Mouse (Mus musculus) spleen, embryonic (tissue): ENCODE results near the gene Naa60.
"Not testable (repeated sequence)": the region's sequence is repeated elsewhere in the genome, so short reads cannot be mapped to it uniquely, and the experiment has no call there.

Experiments
- CTCF ChIA-PET: fragments of 350-600 bp; sonication (Branson Sonifier 250); formaldehyde crosslinking; loops from one replicate; lab custom pipeline; 2022; lab: Charles Lee

Gene Naa60

DNA sequence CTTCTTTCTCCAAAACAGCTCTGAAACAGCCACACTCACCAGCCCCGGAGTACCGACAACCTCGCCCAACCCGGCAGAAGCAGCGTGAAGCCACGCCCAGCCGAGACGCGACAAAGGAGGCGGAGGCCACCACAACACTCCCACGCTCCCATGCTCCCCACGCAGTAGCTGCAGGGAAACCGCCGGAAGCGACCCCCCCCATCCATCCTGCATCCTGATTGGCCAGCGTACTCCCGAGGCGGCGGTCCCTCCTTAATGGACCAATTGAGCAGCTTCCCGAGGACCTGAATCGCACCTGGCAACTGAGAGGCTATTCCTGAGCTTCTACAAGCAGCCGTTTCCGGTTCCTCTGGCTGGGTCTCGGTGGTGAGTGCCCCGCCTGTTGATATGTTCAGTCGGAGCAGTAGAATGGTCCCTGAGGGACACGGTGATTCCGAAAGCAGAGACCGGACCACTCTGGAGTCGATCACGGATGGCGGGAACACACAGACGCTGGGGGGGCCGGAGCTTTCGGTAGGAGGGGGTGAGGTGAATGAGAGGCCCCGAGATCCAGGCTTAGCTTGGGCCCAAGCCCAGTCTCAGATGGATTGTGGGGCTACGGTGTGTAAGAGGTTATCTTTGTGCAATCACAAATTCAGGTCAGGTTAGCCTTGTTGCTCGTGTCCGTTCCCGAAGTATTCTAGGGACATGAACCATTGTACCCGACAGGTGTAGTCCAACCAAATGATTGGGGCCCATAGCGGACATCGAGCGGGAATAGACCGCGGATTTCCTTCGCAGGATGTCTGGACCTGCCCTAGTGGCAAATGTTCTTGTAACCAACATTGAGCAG is at the start of gene Naa60:
TSS of gene Naa60 (plus strand) at position 160 of the 832 bp plus-strand sequence.
- CTCF ChIA-PET, result interaction anchor here (0.5 kb wide), 1 partner anchor 12 kb away, joined by 4 read pairs; the partner anchor contains the start of genes Gm20695 and Zfp597

DNA sequence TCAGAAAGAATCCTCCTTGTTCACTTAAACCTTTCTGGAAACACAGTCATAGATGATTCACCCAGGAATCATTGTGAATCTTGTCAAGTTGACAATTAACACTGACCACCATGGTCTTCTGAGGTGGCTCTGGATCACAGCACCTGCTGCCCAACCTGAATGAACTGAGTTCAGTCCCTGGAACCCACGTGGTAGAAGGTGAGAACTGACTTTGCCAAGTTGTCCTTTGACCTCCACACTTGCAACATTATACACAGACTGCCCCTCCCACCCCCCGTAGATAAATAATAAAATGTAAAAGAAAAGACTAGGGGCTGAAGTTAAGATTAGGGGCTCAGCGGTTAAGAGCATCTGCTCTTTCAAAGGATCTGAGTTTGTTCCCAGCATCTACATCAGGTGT is 44.2 kb upstream of the Naa60 start:
- CTCF ChIA-PET, result no interaction called here

DNA sequence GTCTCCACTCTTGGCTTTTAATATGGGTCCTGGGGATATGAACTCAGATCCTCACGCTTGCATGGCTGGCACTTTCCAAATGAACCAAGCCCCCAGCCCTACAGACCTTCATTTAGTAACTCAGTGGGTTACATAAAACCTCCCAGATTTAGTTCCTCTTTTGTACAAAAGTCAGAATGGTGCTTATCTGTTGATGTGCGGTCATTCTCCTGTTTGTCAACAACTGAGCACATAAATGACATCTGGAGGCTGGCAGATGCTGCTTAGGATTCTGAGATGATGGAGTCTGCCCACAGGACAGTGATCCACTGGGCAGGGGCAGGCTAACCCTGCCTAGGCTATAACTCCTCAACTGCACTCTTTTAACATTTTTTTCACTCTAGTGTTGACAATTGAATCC is 42.4 kb upstream of the Naa60 start:
- CTCF ChIA-PET, result no interaction called here

DNA sequence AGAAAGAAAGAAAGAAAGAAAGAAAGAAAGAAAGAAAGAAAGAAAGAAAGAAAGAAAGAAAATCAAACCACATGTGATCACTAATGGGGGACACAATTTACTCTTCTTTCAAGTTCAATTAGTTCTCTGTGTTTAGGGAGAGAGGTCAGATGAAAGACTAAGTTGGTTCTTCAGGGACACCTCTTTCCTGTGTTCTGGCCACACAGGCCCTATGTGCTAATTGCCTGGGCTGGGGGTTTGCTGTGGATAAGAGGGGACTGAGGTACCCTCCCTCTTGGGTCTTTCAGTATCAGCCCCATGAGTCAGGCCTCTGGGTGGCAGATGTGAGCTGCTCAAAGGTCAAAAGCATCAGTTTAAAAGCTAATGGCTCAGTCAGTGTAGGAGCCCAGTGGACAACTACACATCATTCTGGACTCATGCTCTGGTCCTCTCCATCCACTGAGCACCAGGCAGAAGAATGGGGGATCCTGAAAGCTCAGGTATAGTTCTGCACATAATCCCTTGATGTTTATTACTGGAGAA is 41.5 kb upstream of the Naa60 start, which contains the start of gene Olfr15:
TSS of gene Olfr15 (plus strand) at position 291 of the 522 bp plus-strand sequence.
- CTCF ChIA-PET, result no interaction called here

DNA sequence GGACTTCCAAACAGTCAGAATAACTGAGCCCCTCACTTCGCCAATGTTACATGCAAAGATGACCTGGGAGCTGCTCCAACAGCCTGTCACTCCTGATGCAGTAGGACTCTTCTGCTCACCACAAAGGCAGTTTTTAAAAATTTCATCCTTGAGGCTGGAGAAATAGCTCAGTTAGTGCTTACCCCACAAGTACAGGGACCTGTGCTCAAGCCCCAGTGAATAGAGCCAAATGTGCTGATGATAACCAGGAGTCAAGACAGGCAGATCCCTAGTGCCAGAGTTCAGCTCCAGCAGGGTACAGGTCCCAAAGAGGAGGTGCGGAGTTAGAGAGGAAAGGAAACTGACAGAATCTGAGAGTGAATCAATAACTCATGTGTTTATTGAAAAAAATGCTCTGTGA is 36.7 kb upstream of the Naa60 start:
- CTCF ChIA-PET, result no interaction called here

DNA sequence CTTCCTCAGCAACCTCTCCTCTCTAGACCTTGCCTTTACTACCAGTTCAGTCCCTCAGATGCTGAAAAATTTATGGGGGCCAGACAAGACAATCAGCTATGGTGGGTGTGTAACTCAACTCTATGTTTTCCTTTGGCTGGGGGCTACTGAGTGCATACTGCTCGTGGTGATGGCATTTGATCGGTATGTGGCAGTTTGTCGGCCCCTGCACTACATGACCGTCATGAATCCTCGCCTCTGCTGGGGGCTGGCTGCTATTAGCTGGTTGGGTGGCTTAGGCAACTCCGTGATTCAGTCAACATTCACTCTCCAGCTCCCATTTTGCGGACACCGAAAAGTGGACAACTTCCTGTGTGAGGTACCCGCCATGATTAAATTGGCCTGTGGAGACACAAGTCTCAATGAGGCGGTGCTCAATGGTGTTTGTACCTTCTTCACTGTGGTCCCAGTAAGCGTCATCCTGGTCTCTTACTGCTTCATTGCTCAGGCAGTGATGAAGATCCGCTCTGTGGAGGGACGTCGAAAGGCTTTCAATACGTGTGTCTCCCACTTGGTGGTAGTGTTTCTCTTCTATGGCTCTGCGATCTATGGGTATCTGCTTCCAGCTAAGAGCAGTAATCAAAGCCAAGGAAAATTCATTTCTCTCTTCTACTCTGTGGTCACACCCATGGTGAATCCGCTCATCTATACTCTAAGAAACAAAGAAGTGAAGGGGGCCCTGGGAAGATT is 32.9 kb upstream of the Naa60 start:
- CTCF ChIA-PET, result interaction anchor here (1.3 kb wide), 1 partner anchor 8 kb away, joined by 7 read pairs; the partner anchor contains the start of gene Zfp174

DNA sequence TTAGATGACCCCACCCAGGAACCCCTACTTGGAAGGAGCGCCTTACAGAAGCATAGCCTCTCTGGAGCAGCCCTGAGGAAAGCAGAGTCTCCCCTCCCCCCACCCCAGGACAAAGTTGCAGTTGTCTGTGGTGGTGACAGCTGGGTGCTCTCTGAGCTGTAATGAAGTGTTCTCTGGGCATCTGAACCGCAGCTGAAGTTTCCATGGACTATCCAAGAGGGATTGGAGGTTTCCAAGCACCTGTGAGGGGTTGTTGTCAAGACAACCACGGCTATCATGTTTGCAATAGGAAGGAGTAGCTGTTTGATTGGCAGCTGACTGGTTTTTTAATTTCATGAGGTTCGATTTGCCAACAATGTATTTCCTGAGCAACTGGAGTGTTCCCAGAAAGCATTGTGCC is 29.2 kb upstream of the Naa60 start:
- CTCF ChIA-PET, result interaction anchor here (0.9 kb wide), 1 partner anchor 92 kb away, joined by 5 read pairs; no protein-coding TSS in a partner anchor

DNA sequence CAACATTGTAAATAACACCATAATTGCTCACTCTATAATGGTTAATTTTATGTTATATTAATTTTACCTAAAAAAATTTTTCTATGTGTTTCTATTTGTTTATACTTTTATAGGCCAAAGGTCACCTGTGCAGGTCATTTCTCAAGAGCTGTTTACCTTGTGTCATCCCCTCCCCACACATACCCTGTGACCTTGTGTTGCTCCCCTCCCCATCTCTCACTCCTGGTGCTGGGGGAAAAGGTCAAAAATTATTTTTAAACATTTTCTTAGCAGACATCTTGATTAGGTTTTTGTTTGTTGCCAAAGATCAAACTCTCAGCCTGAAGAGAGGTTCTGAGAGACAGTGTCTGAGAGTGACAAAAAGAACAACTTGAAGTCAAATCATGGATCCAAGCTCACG is 28.4 kb upstream of the Naa60 start:
- CTCF ChIA-PET, result no interaction called here

DNA sequence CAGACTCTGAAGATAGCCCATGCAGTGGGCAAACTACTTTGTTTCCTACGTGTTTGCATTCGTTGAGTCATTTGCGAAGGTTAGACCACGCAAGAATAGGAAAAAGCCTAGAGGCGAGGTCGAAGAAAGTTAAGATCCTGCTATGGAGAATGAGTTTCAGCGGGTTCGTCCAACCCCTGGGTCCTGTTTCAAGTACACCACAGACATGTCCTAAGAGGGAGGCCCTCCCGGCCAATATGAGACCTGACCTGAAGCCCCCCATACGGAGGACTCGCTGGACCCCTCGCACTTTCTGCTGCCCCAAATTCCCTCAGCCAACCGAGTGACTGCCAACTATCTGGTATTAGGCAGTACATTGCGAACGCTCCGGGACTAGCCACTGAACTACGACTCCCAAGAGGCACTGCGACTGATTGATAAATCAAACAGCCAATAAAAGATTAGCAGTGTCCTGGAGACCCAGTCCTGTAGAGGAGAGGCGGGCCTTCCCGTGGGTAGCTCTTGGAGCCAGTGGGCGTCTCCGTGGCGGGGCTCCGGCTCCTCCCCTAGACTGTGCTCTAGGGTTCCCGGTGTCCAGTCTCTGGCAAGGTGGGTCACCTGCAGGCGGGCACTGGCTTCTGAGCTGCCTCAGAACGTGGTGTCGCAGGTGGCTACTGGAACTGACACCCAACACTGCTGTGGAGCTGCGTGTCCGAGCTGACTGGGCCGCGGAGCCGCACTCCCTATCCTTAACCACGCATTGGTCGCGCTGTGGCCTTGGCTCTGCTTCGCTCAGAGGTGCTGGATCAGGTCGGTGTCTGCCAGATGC is 25.3 kb upstream of the Naa60 start, which contains the start of gene Zfp174:
TSS of gene Zfp174 (plus strand) at position 558 of the 808 bp plus-strand sequence.
- CTCF ChIA-PET, result interaction anchor here (0.9 to 1.2 kb wide), 2 partner anchors 8 to 15 kb away, joined by 3 to 7 read pairs; no protein-coding TSS in a partner anchor

DNA sequence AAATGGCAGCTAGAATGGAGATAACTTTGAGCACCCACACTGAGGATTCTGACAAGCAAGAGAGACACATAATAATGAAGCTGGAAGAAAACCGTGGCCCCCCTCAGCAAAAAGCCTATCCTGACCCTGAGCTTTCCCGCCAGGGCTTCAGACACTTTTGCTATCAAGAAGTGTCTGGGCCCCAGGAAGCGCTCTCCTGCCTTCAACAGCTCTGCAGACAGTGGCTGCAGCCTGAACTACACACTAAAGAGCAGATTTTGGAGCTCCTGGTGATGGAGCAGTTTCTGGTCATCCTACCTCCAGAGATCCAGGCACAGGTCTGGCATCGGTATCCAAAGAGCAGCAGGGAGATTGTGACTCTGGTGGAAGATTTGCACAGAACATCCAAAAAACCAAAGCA is 24.3 kb upstream of the Naa60 start:
- CTCF ChIA-PET, result interaction anchor here (0.9 to 1.2 kb wide), 2 partner anchors 9 to 14 kb away, joined by 3 to 7 read pairs; no protein-coding TSS in a partner anchor

DNA sequence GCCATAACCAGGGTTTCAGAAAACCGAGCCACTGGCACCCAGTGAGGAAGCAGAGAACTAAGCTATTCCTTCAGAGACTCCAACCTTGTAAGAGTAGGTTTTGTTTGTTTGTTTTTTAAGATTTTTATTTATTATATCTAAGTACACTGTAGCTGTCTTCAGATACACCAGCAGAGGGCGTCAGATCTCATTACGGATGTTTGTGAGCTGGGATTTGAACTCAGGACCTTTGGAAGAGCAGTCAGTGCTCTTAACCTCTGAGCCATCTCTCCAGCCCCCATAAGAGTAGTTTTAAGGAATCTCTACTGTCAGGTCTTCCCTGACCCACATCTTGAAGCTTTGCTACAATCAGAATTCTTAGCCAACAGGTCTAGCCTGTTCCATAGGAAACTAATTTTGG is 23.8 kb upstream of the Naa60 start:
- CTCF ChIA-PET, result no interaction called here

DNA sequence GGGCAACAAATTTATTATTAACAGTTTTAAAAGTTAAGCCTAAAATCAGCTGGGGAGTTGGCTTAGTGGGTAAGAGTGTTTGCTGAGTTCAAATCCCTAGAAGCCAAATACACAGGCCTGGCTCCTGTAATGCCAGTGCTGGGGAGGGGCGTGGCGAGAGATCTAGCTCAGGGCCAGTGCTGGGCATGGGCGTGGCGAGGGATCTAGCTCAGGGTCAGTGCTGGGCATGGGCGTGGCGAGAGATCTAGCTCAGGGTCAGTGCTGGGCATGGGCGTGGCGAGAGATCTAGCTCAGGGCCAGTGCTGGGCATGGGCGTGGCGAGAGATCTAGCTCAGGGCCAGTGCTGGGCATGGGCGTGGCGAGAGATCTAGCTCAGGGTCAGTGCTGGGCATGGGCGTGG is 20.9 kb upstream of the Naa60 start:
- CTCF ChIA-PET, result not testable (repeated sequence)

DNA sequence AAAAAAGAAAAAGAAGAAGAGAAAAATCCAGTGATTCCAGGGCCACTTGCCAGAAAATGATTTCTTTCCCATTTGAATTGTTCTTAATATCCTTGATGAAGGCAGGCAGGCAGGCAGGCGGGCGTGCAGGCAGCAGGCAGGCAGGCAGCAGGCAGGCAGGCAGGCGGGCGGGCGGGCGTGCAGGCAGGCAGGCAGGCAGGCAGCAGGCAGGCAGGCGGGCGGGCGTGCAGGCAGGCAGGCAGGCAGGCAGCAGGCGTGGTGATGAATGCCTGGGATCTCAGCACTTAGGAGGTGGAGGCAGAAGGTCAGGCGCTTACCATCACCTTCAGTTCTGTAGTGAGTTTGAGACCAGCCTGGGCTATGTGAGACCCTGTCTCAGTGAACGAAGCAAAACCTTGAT is 19.6 kb upstream of the Naa60 start:
- CTCF ChIA-PET, result no interaction called here

DNA sequence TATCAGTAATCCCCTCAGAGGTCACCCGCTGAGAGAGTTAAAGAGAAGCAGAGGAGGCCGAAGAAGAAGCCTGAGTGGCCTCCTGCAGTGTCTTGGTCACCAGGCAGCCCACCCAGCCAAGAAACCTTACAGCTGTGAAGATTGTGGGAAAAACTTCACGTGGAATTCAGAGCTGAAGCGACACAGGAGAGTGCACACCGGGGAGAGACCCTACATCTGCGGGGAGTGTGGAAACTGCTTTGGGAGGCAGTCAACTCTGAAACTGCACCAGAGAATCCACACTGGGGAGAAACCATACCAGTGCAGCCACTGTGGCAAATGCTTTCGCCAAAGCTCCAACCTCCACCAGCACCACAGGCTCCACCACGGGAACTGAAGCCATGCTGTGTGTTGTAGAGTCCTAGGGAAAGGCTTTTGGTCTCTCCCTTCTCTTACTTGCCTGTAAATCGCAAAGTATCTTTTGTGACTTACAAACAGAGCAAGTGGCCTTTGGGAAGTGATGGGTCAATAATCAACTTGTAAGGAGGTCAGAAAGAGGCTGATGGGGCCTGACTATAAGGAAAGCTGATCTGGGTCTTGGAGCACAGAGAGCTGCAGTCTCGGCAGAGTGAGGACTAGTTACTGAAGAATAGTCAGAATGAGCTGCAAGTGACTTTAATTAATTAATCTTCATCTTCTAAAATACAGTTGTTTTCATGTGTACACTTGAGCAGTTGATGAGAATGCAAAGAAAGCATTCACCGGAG is 17.6 kb upstream of the Naa60 start:
- CTCF ChIA-PET, result no interaction called here

DNA sequence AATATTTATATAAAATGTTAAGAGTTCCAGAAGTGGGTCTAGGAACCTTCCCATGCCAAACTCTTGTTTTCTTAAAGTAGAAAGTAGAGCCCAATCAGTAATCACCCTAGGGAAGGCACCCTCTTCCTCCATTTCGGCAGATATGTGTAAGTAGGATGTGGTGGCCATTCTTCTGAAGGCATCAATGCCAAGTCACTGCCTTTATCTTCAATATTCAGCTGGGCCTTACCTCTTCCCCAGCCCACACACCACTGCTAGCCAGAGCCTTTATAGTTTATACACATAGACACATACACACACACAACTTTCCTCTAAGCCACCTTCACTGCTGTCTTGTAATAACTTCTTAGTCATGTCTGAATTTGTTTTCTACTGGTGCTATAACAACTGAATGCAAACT is 16.4 kb upstream of the Naa60 start:
- CTCF ChIA-PET, result no interaction called here

DNA sequence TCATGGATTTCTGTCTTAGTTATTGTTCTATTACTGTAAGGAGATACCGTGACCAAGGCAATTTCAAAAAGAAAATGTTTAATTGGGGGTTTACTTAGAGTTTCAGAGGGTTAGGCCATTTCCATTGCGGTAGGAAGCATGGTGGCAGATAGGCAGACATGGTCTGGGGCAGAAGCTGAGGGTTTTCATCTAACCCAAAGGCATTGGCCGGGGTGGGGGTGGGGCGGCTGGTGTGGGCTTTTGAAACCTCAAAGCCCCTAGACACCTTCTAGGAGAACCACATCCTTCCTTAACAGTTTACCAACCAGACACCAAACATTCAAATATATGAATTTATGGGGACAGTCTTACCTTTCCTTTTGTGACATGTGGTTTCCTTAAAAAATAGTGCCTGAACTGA is 12.9 kb upstream of the Naa60 start:
- CTCF ChIA-PET, result interaction anchor here (0.7 kb wide), 1 partner anchor 53 kb away, joined by 3 read pairs; no protein-coding TSS in a partner anchor

DNA sequence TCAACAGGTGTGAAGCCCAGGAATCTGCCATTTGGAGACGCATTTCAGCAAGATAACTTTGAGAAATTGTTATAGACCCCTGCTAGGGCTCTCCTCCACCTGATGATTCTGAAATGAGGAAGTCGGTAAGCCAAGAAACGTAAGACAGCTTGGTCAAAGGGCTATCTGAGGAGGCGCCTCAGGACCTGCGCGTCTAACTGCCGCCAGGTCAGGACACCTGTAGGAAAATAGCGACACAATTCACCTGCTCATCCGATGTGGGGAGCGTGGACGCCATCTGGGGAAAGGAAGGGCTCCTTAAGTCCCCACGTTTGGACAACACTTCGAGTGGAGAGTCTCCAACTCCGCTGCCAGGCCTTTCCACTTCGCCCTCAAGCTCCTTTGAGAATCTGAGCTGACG is 360 bp upstream of the Naa60 start:
- CTCF ChIA-PET, result no interaction called here

DNA sequence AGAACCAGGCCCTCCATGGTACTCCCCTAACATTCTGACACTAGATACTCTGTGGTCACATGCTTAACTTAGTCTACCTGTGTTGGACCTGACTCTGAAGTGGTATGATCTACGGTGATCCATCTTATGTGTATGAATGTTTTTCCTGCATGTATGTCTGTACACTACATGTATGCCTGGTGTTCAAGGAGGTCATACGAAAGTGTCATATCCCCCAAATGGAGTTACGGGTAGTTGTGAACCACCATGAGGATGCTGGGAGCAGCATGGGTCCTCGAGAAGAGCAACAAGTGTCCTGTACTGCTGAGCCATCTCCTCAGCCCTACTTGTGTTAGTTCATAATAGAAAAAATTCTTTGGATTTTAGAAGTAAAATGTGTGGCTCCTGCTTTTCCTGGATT is 4.2 kb downstream of the Naa60 start:
- CTCF ChIA-PET, result no interaction called here

DNA sequence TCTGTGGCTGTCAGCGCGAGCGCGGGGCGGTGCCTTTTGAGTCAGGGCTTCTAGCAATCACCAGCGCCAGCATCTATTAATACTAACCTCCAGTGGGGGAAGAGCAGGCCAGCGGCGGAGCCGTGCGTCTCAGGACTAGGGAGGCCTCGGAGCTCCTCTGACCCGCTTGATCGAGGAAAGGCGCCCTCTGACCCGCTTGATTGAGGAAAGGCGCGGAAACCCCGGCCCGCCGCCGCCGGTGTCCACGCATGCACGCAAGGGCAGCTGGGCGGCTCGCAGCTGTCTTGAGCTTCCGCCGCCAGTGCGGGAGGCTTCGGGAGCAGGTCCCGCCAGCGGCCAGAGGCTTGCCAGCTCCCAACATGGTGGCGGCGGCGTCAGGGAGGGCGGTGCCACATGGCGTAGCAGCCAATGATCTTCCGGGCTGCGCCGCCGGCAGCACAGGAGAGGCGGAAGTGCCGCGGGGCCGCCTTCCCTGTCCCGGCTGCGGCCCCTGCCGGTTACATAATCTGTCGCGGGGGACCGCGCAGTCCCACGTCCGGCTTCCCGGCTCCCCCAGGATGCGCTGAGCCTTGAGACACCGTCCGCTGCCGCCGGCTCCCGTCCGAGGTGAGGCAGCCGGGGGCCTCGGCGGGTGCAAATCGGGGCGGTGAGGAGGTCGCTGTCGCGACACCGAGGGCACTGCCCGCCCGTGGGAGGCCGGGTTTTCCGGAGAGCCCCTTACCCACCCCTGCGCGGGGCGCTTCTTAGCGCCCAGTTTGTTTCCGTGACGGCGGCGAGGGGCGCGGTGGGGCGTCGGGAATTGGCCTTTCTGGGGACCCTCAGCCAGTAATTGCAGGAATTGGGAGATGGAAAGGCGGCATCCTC is 12.3 kb downstream of the Naa60 start, which contains the start of the genes Zfp597 and Gm20695:
TSS of gene Zfp597 (minus strand) at position 361 of the 864 bp plus-strand sequence.
TSS of gene Gm20695 (plus strand) at position 448 of the 864 bp plus-strand sequence.
- CTCF ChIA-PET, result interaction anchor here (0.6 to 1.0 kb wide), 2 partner anchors 9 to 11 kb away, joined by 3 to 4 read pairs; no protein-coding TSS in a partner anchor
